Mouse (Mus musculus) fat pad, adult 2 months (tissue): Measurements from ENCODE around the gene Scai.
A peak's percentile ranks its signal among the peaks of the same experiment; 100 is the strongest.
"Not testable (repeated sequence)": the region's sequence is repeated elsewhere in the genome, so short reads cannot be mapped to it uniquely, and the experiment has no call there.

Experiments
- DNase-seq: peaks from one replicate; pipeline ENCODE4 v3.0.0-alpha.2; 2011; ENCODE audit warnings: low read depth, low spot score; ENCODE audit errors: extremely low read depth

Gene Scai

DNA sequence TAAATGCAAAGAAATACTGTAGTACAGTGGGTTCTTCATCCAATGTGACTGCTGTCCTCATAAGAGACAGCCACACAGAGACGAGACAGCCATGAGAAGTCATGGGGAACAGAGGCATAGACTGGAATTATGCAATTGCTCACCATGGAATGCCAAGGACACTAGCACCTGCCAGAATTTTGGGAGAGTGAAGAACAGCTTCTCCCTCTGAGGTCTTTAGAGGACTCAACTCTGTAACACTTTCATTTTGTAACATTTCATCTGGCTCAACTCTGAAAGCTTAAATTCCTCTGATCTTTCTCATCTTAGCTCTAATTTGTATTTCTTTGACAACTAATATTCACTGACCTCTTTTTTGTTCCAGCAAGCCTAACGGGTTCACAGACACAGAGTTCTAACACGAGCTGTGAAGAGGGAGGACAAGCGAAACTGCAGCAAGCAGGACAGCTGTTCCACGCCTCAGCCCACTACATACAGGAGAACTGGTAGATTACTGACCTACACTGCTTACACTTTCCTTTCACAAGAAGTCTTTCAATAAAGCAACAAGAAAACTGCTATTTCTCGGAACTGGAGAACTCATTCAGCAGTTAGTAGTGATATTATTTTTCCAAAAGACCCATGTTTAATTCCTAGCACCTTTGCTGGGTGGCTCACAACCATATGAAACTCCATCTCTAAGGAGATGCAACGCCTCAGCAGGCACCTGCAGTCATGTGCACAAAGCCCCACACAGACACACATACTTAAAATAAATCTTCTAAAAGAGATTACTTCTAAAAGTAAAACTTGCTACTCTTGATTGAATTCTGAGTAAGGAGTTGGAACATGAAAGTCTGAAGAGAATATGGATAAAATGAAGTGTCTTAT is 49.7 kb downstream of the Scai start:
- peak; percentile 46 for DNase-seq

GRCm38 (mm10) chr2:39129526-39130326 is 60.8 kb downstream of the Scai start:
- DNase-seq: no peak

GRCm38 (mm10) chr2:39124167-39124566 is 66.4 kb downstream of the Scai start:
- DNase-seq: no peak

DNA sequence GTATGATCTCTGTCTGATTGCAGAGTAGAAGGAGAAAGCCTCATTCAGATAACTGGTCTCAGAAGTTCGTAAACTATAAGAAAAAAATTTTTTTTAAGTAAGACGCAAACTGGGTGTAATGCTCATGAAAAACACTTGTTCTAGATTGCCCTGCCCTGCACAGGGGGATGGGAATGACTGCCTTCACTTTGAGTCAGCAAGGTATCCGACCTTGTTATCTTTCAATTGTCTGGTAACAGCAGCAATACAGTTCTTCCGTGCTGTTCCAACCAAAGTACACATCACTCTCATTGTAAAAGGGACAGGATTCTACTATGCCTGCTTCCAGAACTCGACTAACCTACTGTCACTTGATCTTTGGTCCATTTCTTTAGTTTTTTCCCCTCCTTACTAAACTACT is 69.4 kb downstream of the Scai start:
- DNase-seq: no peak

DNA sequence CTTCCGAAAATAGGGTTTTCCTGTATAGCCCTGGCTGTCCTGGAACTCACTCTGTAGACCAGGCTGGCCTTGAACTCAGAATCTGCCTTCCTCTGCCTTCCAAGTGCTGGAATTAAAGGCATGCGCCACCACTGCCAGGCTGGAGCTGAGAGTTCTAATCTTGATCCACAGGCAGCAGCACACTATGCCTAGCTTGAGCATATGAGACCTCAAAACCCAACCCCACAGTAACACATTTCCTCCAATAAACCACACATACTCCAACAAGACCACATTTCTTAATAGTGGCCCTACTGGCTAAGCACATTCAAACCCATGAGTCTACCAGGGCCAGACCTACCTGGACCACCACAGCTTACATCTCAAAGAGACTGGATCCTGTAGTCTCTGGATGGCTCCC is 74.0 kb downstream of the Scai start:
- DNase-seq: no peak

GRCm38 (mm10) chr2:39114093-39114492 is 76.4 kb downstream of the Scai start:
- DNase-seq: no peak

GRCm38 (mm10) chr2:39110514-39110913 is 80.0 kb downstream of the Scai start:
- DNase-seq: no peak

- not testable (repeated sequence) for DNase-seq
Measured at GRCm38 (mm10) chr2:39109712-39110111, 80.8 kb downstream of the Scai start.

DNA sequence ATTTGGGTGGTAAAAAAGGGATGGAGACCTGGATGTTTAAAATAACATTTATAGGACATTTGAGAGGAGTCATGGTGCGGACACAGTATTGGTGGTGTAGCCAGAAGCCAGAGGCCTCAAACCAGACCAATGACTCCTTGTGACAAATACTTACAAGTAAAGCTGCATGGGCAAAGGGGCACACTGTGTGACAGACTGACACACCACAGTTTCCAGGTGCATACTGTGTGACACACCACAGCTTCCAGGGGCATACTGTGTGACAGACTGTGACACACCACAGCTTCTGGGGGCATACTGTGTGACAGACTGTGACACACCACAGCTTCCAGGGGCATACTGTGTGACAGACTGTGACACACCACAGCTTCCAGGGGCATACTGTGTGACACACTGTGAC is 90.6 kb downstream of the Scai start:
- DNase-seq: not testable (repeated sequence)

- DNase-seq: no peak
Measured at GRCm38 (mm10) chr2:39097993-39098392, 92.5 kb downstream of the Scai start.

DNA sequence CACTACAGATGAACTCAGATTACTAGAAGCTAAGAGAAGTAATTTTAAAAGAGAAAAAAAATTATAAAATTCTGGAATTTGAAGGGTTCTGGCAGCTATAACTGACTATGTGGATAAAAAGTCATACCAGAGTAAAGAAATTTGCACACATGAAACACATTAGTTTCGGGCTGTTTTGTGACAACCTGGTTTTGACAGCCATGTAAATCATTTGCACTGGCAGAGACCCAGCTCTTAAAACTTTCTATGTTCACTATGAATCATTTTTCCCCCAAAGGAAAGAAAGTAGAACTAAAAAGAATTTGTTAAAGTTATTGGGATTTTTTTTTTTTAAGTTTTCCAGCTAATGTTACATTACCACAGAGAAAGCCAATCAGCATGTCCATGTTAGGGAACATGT is 98.6 kb downstream of the Scai start:
- DNase-seq: no peak

- DNase-seq: no peak
Measured at GRCm38 (mm10) chr2:39082706-39083105, 107.8 kb downstream of the Scai start.

- no peak for DNase-seq
Measured at GRCm38 (mm10) chr2:39070666-39071065, 119.9 kb downstream of the Scai start.

GRCm38 (mm10) chr2:39069096-39069495 is 121.4 kb downstream of the Scai start:
- DNase-seq: no peak

DNA sequence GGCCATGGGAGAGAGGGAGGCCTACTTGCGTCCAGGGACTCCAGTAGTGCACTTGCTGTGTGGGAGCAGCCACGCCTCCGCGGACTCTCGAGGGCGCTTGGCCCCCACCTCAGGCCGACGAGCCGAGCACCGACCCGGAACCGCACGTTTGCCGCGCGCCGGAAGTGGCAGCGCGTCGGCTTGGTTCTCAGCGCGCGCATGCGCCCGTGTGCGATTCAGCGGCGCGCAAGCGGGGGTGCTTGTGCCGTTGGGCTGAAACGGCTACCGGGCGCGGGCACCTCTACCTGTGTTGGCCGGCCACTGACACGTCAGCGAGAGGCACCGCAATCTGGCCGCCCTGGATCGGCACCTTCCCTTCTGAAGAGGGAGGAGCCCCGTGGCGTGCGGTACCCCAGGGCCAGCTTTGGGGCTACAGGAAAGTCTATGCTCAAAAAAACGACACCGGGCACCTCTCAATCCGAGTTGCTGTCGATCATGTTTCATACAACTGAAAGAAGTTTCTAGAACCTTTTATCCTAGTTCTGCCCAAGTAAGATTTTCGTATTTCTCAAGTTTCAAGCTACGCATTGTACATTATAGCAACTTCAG is 125.0 kb downstream of the Scai start, which contains the start of gene Golga1:
Golga1 (minus strand) TSS at position 142 of the 588 bp plus-strand sequence.
- no peak for DNase-seq

GRCm38 (mm10) chr2:39064687-39065399 is 125.7 kb downstream of the Scai start:
- no peak for DNase-seq

GRCm38 (mm10) chr2:39048515-39048914 is 142.0 kb downstream of the Scai start:
- DNase-seq: peak; percentile 52

- peak; percentile 52 for DNase-seq
Measured at GRCm38 (mm10) chr2:39040215-39040614, 150.3 kb downstream of the Scai start.

DNA sequence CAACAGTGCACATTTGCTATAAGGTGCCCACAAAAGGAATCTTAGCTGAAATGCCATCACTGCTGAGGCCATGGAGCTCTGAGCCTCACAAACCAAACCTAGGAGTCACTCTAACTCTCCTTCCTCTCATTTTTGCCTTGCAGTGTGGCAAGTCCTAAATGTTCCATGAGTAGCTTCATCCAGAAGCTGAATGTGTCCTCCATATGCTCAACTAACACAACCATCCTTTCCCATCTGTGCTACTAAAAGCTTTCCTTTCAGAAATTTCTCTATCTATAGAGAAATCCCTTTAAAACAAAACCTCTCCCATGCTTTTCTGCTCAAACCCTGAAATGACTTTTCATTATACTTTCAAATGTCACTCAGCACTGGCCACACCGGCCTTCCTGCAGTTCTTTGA is 158.9 kb downstream of the Scai start:
- DNase-seq: no peak

- DNase-seq: no peak
Measured at GRCm38 (mm10) chr2:39020004-39020403, 170.5 kb downstream of the Scai start.

DNA sequence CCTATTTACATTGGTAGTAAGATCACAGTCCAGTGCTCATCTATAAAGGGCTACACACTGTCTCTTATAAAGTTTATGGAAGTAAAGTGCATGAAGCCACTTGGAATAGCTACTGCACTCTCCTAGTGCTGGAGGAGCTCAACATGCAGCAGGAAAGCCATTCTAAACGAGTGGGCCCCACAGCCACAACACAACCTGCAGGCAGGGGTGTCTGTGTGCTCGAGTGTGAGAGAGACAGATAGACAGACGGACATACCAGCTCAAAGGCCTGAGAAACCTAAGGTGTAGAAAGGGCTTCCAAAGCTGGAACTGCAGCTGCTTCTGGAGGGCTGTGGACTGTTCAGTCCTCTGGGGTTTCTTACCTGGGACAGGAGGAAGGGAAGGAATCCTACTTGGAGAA is 174.0 kb downstream of the Scai start:
- DNase-seq: no peak
